Mouse (Mus musculus): Measurements from ENCODE around the gene Wnt16.

DNA sequence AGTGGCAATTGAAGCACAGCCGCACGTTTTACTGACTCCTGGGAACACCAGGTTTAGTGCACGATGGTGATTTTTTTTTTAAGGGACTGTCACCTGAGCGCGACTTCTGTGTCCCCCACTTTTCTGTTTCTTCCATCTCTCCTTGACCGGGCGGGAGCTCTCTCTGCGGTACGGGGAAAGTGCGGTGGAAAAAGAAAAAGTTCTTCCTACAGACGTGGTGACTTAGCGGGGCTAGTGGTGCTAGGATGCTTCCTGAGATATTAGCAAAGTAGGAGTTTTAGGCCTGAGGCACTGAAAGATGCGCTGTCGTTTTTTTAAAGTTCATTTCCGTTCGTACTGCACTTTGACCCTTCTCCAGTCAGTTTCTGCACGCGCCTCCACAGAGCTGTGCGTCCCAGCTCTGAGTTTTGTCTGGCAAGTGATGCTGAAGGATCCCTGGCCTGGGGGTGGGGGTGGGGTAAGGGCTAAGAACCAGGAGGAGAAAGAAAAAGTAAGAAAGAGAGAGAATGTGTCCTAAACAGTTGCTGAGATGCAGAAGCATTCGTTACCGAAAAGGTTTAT is 1.5 kb downstream of the Wnt16 start:
- TF ChIP-seq EP300 (IDR thresholded peaks at IDR 0.05; ENCODE audit: low read depth), result no peak
- no peak for TF ChIP-seq CTCF (IDR thresholded peaks at IDR 0.05; ENCODE audit: low read depth)

Measured in heart, postnatal 0 days (tissue).